Mouse (Mus musculus) bone marrow macrophage, adult 2 months (primary cell): Measurements from ENCODE around the gene Itsn1.

Experiments
- CTCF ChIP-seq: IDR thresholded peaks from 2 replicates; pipeline ENCODE4 v1.5.1; 2012; ENCODE audit warnings: low read depth, mild to moderate bottlenecking, low read length, moderate library complexity
- POLR2A ChIP-seq: IDR thresholded peaks from 2 replicates; pipeline ENCODE4 v1.6.1; 2012; ENCODE audit warnings: mild to moderate bottlenecking, low read depth, low read length, borderline replicate concordance

DNA sequence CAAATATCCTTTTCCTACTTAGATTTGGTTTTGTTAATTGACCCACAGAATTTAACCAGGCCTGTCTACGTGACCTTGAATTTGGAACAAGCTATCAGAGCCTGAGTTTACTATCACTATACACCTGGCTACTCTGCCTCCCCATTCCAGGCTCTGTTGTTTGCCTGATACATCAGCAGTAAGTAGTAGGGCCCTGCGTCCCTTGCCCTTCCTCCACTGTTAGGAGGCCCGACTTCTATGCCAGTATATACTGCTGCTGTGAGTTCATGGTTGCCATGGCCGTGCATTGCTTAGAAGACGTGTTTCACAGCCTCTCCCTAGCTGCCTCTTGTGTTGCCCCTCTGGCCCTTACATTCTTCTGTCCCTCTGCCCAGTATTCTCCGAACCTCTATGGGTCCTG is 42.3 kb downstream of the Itsn1 start:
- TF ChIP-seq CTCF (no peak), POLR2A (no peak)
